Comparison of ENCODE assay signal across 8 mouse cellular contexts in genomic region chr2:167503896-167504349, GRCm38 (mm10). TPM values are rescaled to one million over a fixed set of nuclear protein-coding genes. Genes with fewer than 3 reads are reported as not detected.
DNase-seq lines count a peak whose midpoint lies in the region; ATAC-seq lines count a peak whose summit lies in the region.

No protein-coding gene starts in this region.

- peak; percentile 32 for ATAC-seq in forebrain, embryonic 15.5 days (replicated peaks)
- peak; percentile 24; the same call in 1 of the 2 replicates for ATAC-seq in intestine, embryonic 14.5 days (replicated peaks; ENCODE audit: low FRiP score, low TSS enrichment, low read depth)
- ATAC-seq in liver, embryonic 16.5 days (ENCODE audit: low read depth): peak; percentile 60
- peak; percentile 20; the same call in 1 of the 2 replicates for ATAC-seq in neural tube, embryonic 14.5 days (ENCODE audit: low read depth)
- ATAC-seq in megakaryocyte-erythroid progenitor cell, adult 5-6 weeks (replicated peaks; ENCODE audit: low FRiP score, low TSS enrichment, poor library complexity, severe bottlenecking): no peak

- peak overlapping the region; percentile 76 for H3K4me2 ChIP-seq in forebrain, embryonic 15.5 days (replicated peaks)
- H3K4me2 ChIP-seq in intestine, embryonic 14.5 days (ENCODE audit: low read length): peak overlapping the region; percentile 89
- H3K4me2 ChIP-seq in liver, embryonic 16.5 days (ENCODE audit: low read depth, low read length): peak overlapping the region; percentile 67
- peak overlapping the region; percentile 82 for H3K4me2 ChIP-seq in neural tube, embryonic 14.5 days (ENCODE audit: low read depth, low read length)

- peak overlapping the region; percentile 99 for H3K4me3 ChIP-seq in forebrain, embryonic 15.5 days
- H3K4me3 ChIP-seq in intestine, embryonic 14.5 days (ENCODE audit: low read depth, low read length): peak overlapping the region; percentile 99
- peak overlapping the region; percentile 94 for H3K4me3 ChIP-seq in liver, embryonic 16.5 days (ENCODE audit: low read depth, low read length)
- peak overlapping the region; percentile 97 for H3K4me3 ChIP-seq in neural tube, embryonic 14.5 days (ENCODE audit: low read depth, low read length)

- peaks cover 18% of the 10 kb centered on the region for H3K36me3 ChIP-seq in forebrain, embryonic 15.5 days
- peaks cover 22% of the 10 kb centered on the region for H3K36me3 ChIP-seq in intestine, embryonic 14.5 days (ENCODE audit: control insufficient read depth, insufficient read depth, low read length)
- peaks cover 8% of the 10 kb centered on the region for H3K36me3 ChIP-seq in liver, embryonic 16.5 days (ENCODE audit: control insufficient read depth, insufficient read depth)
- H3K36me3 ChIP-seq in neural tube, embryonic 14.5 days (ENCODE audit: control insufficient read depth, insufficient read depth, low read length): 0 out of 2 replicates have a peak, but pooled peaks cover 5% of the 10 kb centered on the region

- peak; percentile 44 for DNase-seq in layer of hippocampus, adult 9-11 months
- DNase-seq in layer of hippocampus, postnatal 25 days (ENCODE audit: extremely low spot score in 1 of 2, low spot score in 1 of 2): no peak
- DNase-seq in cerebellum, adult 11 months: peak; percentile 65
- DNase-seq in intestine, embryonic 14.5 days (ENCODE audit: low spot score): peak; percentile 77

- peak overlapping the region; percentile 92 for H3K9ac ChIP-seq in forebrain, embryonic 15.5 days (replicated peaks)
- peak overlapping the region; percentile 86 for H3K9ac ChIP-seq in intestine, embryonic 14.5 days (ENCODE audit: low read length)
- peak overlapping the region; percentile 95 for H3K9ac ChIP-seq in liver, embryonic 16.5 days (ENCODE audit: low read depth, low read length)
- H3K9ac ChIP-seq in neural tube, embryonic 14.5 days (replicated peaks; ENCODE audit: low read depth, low read length): peak overlapping the region; percentile 90

- H3K27me3 ChIP-seq in forebrain, embryonic 15.5 days: no peaks in the 10 kb centered on the region
- no peaks in the 10 kb centered on the region for H3K27me3 ChIP-seq in intestine, embryonic 14.5 days (replicated peaks; ENCODE audit: control insufficient read depth, insufficient read depth, low read length)
- no peaks in the 10 kb centered on the region for H3K27me3 ChIP-seq in liver, embryonic 16.5 days (ENCODE audit: control insufficient read depth, insufficient read depth, low read depth, low read length)
- no peaks in the 10 kb centered on the region for H3K27me3 ChIP-seq in neural tube, embryonic 14.5 days (ENCODE audit: control insufficient read depth, insufficient read depth, low read length)

- WGBS in forebrain, embryonic 15.5 days: 0% methylated on average over 32 of the region's 32 CpGs
- 1% methylated on average over 32 of the region's 32 CpGs for WGBS in intestine, embryonic 14.5 days
- WGBS in liver, embryonic 16.5 days (ENCODE audit: insufficient replicate concordance): 2% methylated on average over 32 of the region's 32 CpGs
- under 1% methylated on average over 32 of the region's 32 CpGs for WGBS in neural tube, embryonic 14.5 days

- peak overlapping the region; percentile 90 for H3K27ac ChIP-seq in forebrain, embryonic 15.5 days (replicated peaks)
- peak overlapping the region; percentile 80 for H3K27ac ChIP-seq in intestine, embryonic 14.5 days (ENCODE audit: low read depth)
- H3K27ac ChIP-seq in liver, embryonic 16.5 days (ENCODE audit: low read length): peak overlapping the region; percentile 88
- H3K27ac ChIP-seq in neural tube, embryonic 14.5 days (ENCODE audit: low read depth, low read length): peak overlapping the region; percentile 89

- H3K9me3 ChIP-seq in forebrain, embryonic 15.5 days: no peaks in the 10 kb centered on the region
- H3K9me3 ChIP-seq in intestine, embryonic 14.5 days (ENCODE audit: control insufficient read depth, low read length): 0 out of 2 replicates have a peak, but pooled peaks cover 3% of the 10 kb centered on the region
- no peaks in the 10 kb centered on the region for H3K9me3 ChIP-seq in liver, embryonic 16.5 days (replicated peaks; ENCODE audit: control insufficient read depth, low read length)
- no peaks in the 10 kb centered on the region for H3K9me3 ChIP-seq in neural tube, embryonic 14.5 days (ENCODE audit: control insufficient read depth, low read length)

- peaks cover 43% of the 10 kb centered on the region for H3K4me1 ChIP-seq in forebrain, embryonic 15.5 days
- peaks cover 15% of the 10 kb centered on the region for H3K4me1 ChIP-seq in intestine, embryonic 14.5 days (replicated peaks; ENCODE audit: control insufficient read depth, insufficient read depth, low read length)
- peaks cover 29% of the 10 kb centered on the region for H3K4me1 ChIP-seq in liver, embryonic 16.5 days (ENCODE audit: control insufficient read depth, low read depth, low read length)
- peaks cover 29% of the 10 kb centered on the region for H3K4me1 ChIP-seq in neural tube, embryonic 14.5 days (ENCODE audit: control insufficient read depth, insufficient read depth, low read length)

RNA-seq across cellular contexts. Expression of gene Spata2, which starts 11.2 kb away (rescaled TPM):
- 10 to 100 TPM; 78.7 to 83.9 TPM for total RNA-seq in layer of hippocampus, postnatal 25 days (2021)
- 32.1 and 32.6 TPM in 2 replicates for polyA plus RNA-seq in forebrain, embryonic 15.5 days (2015; fragmentation: Nextera tagmentation; extraction: Ambion mirVana)
- 13.9 and 15.1 TPM in 2 replicates for polyA plus RNA-seq in intestine, embryonic 14.5 days (2014; fragmentation: Nextera tagmentation; extraction: Ambion mirVana)
- polyA plus RNA-seq in liver, embryonic 16.5 days (2015; fragmentation: Nextera tagmentation; extraction: Ambion mirVana): 6.7 and 8.3 TPM in 2 replicates
- 24.8 and 28.2 TPM in 2 replicates for polyA plus RNA-seq in neural tube, embryonic 14.5 days (2014; fragmentation: Nextera tagmentation; extraction: Ambion mirVana)
- 16.0 and 23.2 TPM in 2 replicates for total RNA-seq in megakaryocyte-erythroid progenitor cell, adult 5-6 weeks (2014; fragmentation: Nextera tagmentation)
- 6.8 and 8.1 TPM in 2 replicates for total RNA-seq in megakaryocyte-erythroid progenitor cell, adult 5-6 weeks (2017)

RNA-seq across cellular contexts. Expression of gene Rnf114, which starts 11.5 kb away (rescaled TPM):
- 10 to 100 TPM; 51.1 to 53.1 TPM for total RNA-seq in layer of hippocampus, postnatal 25 days (2021)
- 132 TPM in 2 replicates for polyA plus RNA-seq in forebrain, embryonic 15.5 days (2015; fragmentation: Nextera tagmentation; extraction: Ambion mirVana)
- 82.8 and 85.0 TPM in 2 replicates for polyA plus RNA-seq in intestine, embryonic 14.5 days (2014; fragmentation: Nextera tagmentation; extraction: Ambion mirVana)
- 35.6 and 36.7 TPM in 2 replicates for polyA plus RNA-seq in liver, embryonic 16.5 days (2015; fragmentation: Nextera tagmentation; extraction: Ambion mirVana)
- 111 and 118 TPM in 2 replicates for polyA plus RNA-seq in neural tube, embryonic 14.5 days (2014; fragmentation: Nextera tagmentation; extraction: Ambion mirVana)
- total RNA-seq in megakaryocyte-erythroid progenitor cell, adult 5-6 weeks (2014; fragmentation: Nextera tagmentation): 30.8 and 34.8 TPM in 2 replicates
- 19.5 and 23.8 TPM in 2 replicates for total RNA-seq in megakaryocyte-erythroid progenitor cell, adult 5-6 weeks (2017)

RNA-seq across cellular contexts. Expression of gene Snai1, which starts 34.1 kb away (rescaled TPM):
- under 1 TPM; 0.27 to 0.75 TPM for total RNA-seq in layer of hippocampus, postnatal 25 days (2021)
- polyA plus RNA-seq in forebrain, embryonic 15.5 days (2015; fragmentation: Nextera tagmentation; extraction: Ambion mirVana): 2.1 and 2.7 TPM in 2 replicates
- 17.4 and 19.2 TPM in 2 replicates for polyA plus RNA-seq in intestine, embryonic 14.5 days (2014; fragmentation: Nextera tagmentation; extraction: Ambion mirVana)
- polyA plus RNA-seq in liver, embryonic 16.5 days (2015; fragmentation: Nextera tagmentation; extraction: Ambion mirVana): 1.5 TPM in 2 replicates
- polyA plus RNA-seq in neural tube, embryonic 14.5 days (2014; fragmentation: Nextera tagmentation; extraction: Ambion mirVana): 0.66 and 6.5 TPM in 2 replicates
- 0.37 TPM in 1 of 2 replicates, not detected in the other for total RNA-seq in megakaryocyte-erythroid progenitor cell, adult 5-6 weeks (2014; fragmentation: Nextera tagmentation)
- total RNA-seq in megakaryocyte-erythroid progenitor cell, adult 5-6 weeks (2017): 0.52 TPM in 1 of 2 replicates, not detected in the other

Comparison
In these comparisons a context has a peak if more than half of its experiments do, and no peak if none do; other contexts are left out.
1. DNase-seq: peak in layer of hippocampus, adult 9-11 months (single experiment), cerebellum, adult 11 months (single experiment) and intestine, embryonic 14.5 days (single experiment); none in layer of hippocampus, postnatal 25 days (0 of 2).
2. Peak in every context shown above with its lines, with median percentiles within 50 percentile points of each other: H3K27ac ChIP-seq, H3K4me2 ChIP-seq, H3K4me3 ChIP-seq and H3K9ac ChIP-seq.